Mouse (Mus musculus): ENCODE results near the gene Tmem178.

DNA sequence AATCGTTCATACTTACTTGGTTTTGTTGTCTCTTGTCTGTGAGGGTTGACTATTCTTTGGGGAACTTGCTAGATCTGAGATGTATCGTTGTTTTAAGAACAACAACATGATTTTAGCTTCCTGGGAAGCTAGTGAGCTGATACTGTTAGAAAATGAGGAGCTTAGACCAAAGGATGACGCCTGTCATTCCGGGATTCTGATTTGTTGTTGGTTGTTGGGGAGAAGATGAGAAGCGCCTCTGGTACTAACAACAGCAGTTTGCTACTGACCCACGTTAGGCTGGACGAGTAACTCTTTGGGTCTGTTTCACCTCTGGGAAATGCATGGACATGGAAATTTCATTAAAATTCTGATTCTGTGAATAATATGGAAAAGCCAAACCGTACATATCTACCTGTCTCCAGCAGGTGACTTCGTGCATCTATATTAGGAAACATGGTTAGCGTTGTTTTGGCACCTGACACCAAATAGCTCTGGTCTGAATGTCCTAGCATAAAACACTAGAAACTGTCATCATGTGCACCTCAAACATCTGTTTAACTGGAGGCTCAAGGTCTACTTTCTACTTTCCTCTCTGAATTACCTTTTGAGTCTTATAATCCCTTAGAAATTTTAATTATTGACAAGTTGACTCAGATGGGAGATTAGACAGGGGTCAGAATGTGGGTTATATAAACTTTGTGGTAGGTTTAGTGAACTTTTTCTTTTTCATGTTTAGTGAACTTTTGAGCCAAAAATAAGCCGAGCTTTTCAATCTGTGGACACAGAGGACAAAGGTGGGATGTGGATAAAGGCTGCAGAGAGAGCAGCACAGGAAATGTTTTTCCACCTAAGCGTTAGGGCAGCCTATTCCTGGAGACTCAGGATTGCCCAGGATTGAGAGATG is 2.9 kb downstream of the Tmem178 start:
- TF ChIP-seq POLR2A (IDR thresholded peaks at IDR 0.05; ENCODE audit: insufficient read depth, low read depth, low read length), result no peak
- no peak for TF ChIP-seq CTCF (IDR thresholded peaks at IDR 0.05)

All from heart, adult 2 months (tissue).